Mouse (Mus musculus): ENCODE measurements at regions not wholly inside any gene's neighbourhood (a gene's known extent, or its start where the extent isn't known, plus 50 kb on each side); places are given as distances from the start of the nearest gene placed in this dataset.

- no peak overlapping the region for H3K27ac ChIP-seq (replicated peaks; ENCODE audit: low read depth, low read length)
- H3K9me3 ChIP-seq (replicated peaks; ENCODE audit: control insufficient read depth, low read length) = no peaks in the 10 kb centered on the region
- ATAC-seq (replicated peaks; ENCODE audit: insufficient number of reproducible peaks, low FRiP score, low TSS enrichment, low read depth) (no peak), DNase-seq (ENCODE audit: low spot score) (peak; percentile 3)
- no peak overlapping the region for H3K4me2 ChIP-seq (ENCODE audit: low read depth, low read length)
- H3K9ac ChIP-seq (replicated peaks; ENCODE audit: low read length) = no peak overlapping the region
- H3K4me1 ChIP-seq (ENCODE audit: control insufficient read depth, insufficient read depth, low read length) = no peaks in the 10 kb centered on the region
- H3K27me3 ChIP-seq (ENCODE audit: control insufficient read depth, insufficient read depth, low read length) = no peaks in the 10 kb centered on the region
- no peaks in the 10 kb centered on the region for H3K36me3 ChIP-seq (replicated peaks; ENCODE audit: control insufficient read depth, insufficient read depth, low read depth, low read length)
- 75% methylated on average over 5 of the region's 5 CpGs for WGBS
- H3K4me3 ChIP-seq (ENCODE audit: low read depth, low read length) = no peak overlapping the region
Measured at GRCm38 (mm10) chr16:39453400-39454138, 530.6 kb upstream of the Lsamp start.

Measured in embryonic facial prominence, embryonic 11.5 days (tissue).